Mouse (Mus musculus) liver, postnatal 0 days (tissue): Measurements from ENCODE around the gene Clip4.

ENCODE experiments used
- CTCF ChIP-seq: sonication (generic); IDR thresholded peaks from 2 replicates; pipeline ENCODE4 v1.5.1; 2016; ENCODE audit warnings: antibody characterized with exemption, low read depth
- EP300 ChIP-seq: IDR thresholded peaks from 2 replicates; pipeline ENCODE4 v1.6.1; 2016; ENCODE audit warnings: antibody characterized with exemption, low read depth, mild to moderate bottlenecking

DNA sequence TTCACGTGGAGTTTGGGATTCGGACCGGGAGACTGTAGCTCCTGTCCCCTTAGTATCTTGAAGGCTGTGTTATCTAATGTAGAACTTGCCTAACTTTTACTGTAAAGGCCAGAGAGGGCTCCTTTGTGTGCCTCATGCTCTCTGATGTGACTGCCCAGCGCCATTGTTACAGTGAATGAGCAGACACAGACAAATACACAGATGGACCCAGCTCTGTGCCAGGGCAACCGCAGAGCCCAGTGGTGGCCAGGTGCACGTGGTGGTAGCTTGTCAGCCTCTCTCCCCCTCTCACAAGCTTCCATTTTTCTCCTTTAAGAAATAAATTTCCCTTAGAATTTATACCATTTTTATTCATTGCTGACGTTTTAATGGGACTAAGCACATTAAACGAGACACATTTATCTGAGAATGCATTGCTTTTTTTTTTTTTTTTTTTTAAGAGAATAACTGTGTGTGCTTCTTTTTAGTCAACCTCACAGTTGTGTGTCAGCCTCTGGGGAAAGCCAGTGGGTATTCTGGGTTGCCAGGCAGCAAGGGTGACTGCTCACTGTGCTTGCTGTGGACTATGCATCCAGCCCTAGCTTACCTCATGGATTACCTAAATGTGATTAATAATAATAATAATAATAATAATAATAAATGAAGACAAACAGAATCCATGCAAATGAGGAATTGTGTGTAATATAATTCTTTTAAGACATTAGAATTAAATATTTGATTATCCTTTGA is 48.0 kb downstream of the Clip4 start:
- TF ChIP-seq CTCF (no peak), EP300 (no peak)
